Mouse (Mus musculus) T-helper 2 cell (primary cell): ENCODE data around the gene Gm3183.

Source experiments
- in situ Hi-C: fragments of 300-600 bp; cut with MboI, MseI; formaldehyde crosslinking; loops from one replicate; pipeline ENCODE4 v1.15.1; 2025; ENCODE audit warnings: high pct_unique_total_duplicates

The Gm3183 gene

GRCm38 (mm10) chr5:94865136-94865535 lies at the start of gene Gm3183:
Gene Gm3183, plus strand, starts transcription at chr5:94865436.
- in situ Hi-C loops, result loop anchor here (25.0 kb wide), 1 partner anchor 1403 kb away; no protein-coding TSS in a partner anchor
